Mouse (Mus musculus) B cell, adult 67 days (primary cell): Measurements from ENCODE around the gene Cldn34c4. TPM values are rescaled to one million over a fixed set of nuclear protein-coding genes. Genes with fewer than 3 reads are reported as not detected.

Source experiments
- total RNA-seq, 2 experiments: library from RNA; stranded (reverse); gene quantifications; 4 replicates each; pipeline ENCODE4 v1.2.4; 2023

Cldn34c4 gene
- not detected for total RNA-seq

DNA sequence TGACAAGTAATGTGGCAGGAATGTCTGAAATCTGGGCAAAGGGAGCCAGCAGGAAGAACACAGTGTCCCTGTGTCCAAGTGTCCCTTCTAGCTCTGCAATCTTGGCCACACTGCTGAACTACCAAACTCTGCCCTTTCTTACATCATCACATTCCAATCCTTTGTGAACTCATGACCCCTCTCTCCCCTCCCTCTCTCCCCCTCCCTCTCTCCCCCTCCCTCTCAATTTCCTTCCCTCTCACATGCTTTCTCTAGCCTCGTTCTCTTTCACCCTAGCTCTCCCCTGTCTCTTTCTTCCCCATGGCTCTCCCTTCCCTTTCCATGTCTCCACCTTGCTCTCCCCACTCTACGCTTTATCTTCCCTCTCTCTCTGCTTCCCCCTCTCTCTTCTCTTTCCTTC is at the start of gene Cldn34c4:
Cldn34c4 (minus strand) TSS at position 101 of the 400 bp plus-strand sequence.

